Mouse (Mus musculus): ENCODE measurements around the gene Dcaf6.

DNA sequence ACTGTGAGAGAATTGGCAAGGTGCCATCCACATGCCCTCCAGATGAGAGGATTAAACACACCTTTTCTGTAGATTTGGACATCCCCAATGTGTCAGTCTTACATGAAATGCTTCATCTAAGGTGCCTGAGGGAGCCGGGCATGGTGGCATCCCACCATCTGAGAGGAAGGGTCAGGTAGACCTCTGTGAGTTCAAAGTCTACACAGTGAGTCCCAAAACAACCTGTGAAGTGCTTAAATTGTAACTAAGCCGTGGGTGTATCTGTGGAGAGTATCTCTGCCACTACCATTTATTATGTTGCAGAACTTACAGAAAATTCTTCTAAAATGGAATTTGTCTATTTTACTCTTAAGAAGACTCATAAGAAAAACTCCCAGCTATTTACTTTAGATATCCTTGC, 25.8 kb upstream of the Dcaf6 start:
- TF ChIP-seq CTCF (IDR thresholded peaks at IDR 0.05; ENCODE audit: insufficient read depth, low read length) (no peak), POLR2A (IDR thresholded peaks at IDR 0.05; ENCODE audit: borderline replicate concordance, extremely low read depth, low read depth, low read length) (no peak)
